Mouse (Mus musculus) lung, embryonic 15.5 days (tissue): ENCODE data around the gene Bmpr1a. TPM values are rescaled to one million over a fixed set of nuclear protein-coding genes. Genes with fewer than 3 reads are reported as not detected.

ENCODE experiments used
- ATAC-seq: fragments of 200-750 bp; cut with Nextera tagmentation; 2 replicates; pipeline ENCODE4 v1.8.0; 2017; ENCODE audit warnings: moderate number of reproducible peaks, borderline replicate concordance; ENCODE audit not compliant: low FRiP score, low TSS enrichment; ENCODE audit errors: extremely low read depth
- H3K27ac ChIP-seq: fragments of 300-500 bp; sonication (generic); 2 replicates; pipeline ENCODE4 v1.5.1; 2015; ENCODE audit warnings: moderate library complexity, mild to moderate bottlenecking, inconsistent platforms
- H3K27me3 ChIP-seq: fragments of 300-500 bp; sonication (generic); 2 replicates; pipeline ENCODE4 v1.6.1; 2015; ENCODE audit warnings: inconsistent platforms
- H3K36me3 ChIP-seq: fragments of 300-500 bp; sonication (generic); 2 replicates; pipeline ENCODE4 v1.6.1; 2015; ENCODE audit warnings: inconsistent platforms
- H3K4me1 ChIP-seq: fragments of 300-500 bp; sonication (generic); 2 replicates; pipeline ENCODE4 v1.6.1; 2015; ENCODE audit warnings: inconsistent platforms
- H3K4me2 ChIP-seq: fragments of 300-500 bp; sonication (generic); 2 replicates; pipeline ENCODE4 v1.6.1; 2015; ENCODE audit warnings: inconsistent platforms, mild to moderate bottlenecking, moderate library complexity
- H3K4me3 ChIP-seq: fragments of 300-500 bp; sonication (generic); 2 replicates; pipeline ENCODE4 v1.5.1; 2015; ENCODE audit warnings: mild to moderate bottlenecking, inconsistent platforms
- H3K9ac ChIP-seq: fragments of 300-500 bp; sonication (generic); 2 replicates; pipeline ENCODE4 v1.6.1; 2015; ENCODE audit warnings: inconsistent platforms
- H3K9me3 ChIP-seq: fragments of 300-500 bp; sonication (generic); 2 replicates; pipeline ENCODE4 v1.6.1; 2016; ENCODE audit warnings: inconsistent platforms
- WGBS: fragments of 180-500 bp; shearing (Covaris S2); methylation state at CpG from one replicate; pipeline ENCODE4 v1.1.7; 2015; 5-methylcytosine and 5-hydroxymethylcytosine counted together
- polyA plus RNA-seq: library from polyadenylated mRNA; unstranded; fragments of >200 nt; fragmentation: Nextera tagmentation; extraction: Ambion mirVana; gene quantifications from 2 replicates; pipeline ENCODE4 v1.2.1, GENCODE M21; 2015

Bmpr1a gene
- polyA plus RNA-seq, 1 experiment from 2014 or later = 39.1 TPM

DNA sequence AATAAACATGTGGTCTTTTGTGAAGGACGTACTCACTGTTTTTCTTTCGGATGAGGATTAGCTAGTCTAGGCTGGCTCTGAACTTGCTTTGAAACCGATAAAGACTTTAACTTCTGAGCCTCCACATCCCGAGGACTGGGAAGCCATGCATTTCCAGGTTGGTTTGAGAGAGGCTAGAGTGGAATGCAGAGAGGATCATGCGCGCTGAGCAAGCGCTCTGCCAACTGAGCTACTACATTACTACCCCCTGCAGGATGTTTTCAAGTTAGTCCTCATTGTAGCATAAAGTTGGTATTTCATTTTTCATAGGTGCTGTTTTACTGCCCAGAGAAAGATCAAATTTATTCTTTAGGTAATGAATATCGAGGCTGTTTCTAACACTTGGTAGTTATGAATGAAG is 17.0 kb downstream of the Bmpr1a start:
- no peak for ATAC-seq
- H3K27ac ChIP-seq = no peak overlapping the region
- H3K27me3 ChIP-seq = 0 out of 2 replicates have a peak, but pooled peaks cover 3% of the 10 kb centered on the region
- H3K36me3 ChIP-seq = no peaks in the 10 kb centered on the region
- no peaks in the 10 kb centered on the region for H3K9me3 ChIP-seq
- WGBS = 50% methylated on average over 8 of the region's 8 CpGs
- H3K4me3 ChIP-seq = no peak overlapping the region
- no peak overlapping the region for H3K9ac ChIP-seq
- no peak overlapping the region for H3K4me2 ChIP-seq
- H3K4me1 ChIP-seq = peaks cover 20% of the 10 kb centered on the region

DNA sequence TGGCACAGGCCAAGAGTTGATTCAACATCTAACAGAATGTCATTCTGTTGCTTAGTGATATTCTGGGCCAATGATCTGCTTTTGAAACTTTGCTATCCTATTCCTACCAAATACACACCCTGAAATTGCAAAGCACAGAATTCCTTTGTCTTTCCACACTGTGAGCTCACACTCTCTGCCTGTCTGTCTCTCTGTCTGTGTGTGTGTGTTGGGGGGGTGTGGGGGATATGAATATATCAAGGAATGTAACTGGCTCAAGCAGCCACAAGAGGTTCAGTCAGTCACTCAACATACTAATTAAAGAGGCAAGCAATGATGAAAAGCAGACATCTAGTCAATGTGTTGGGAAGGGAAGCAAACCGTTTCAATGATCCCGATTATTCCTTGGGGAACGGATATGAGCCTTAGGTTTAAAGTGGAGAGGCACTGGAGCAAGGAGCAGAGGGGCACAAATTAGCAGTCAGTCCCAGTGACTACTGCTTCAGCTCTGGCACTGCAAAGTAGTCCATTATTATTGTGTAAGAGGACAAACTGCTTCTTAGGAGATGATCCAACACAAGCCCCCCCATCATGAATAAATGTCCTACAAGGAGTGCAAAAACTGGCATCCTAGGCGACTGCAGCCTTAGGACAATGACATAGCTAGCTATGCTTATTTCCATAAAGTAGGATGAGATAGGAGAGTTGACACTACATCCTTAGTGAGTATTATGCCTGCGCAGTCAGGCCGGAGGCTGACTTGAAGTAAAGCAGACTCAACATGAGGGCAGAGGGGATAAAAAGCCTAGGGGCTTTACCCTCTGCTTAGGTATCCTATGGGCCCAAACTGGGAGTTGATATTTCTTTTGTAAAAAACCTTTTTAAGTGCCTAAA is 19.4 kb downstream of the Bmpr1a start:
- Histone ChIP-seq H3K4me3 (no peak overlapping the region), H3K9ac (no peak overlapping the region), H3K27ac (no peak overlapping the region), H3K9me3 (no peaks in the 10 kb centered on the region), H3K27me3 (0 out of 2 replicates have a peak, but pooled peaks cover 3% of the 10 kb centered on the region), H3K36me3 (no peaks in the 10 kb centered on the region), H3K4me2 (no peak overlapping the region), H3K4me1 (0 out of 2 replicates have a peak, but pooled peaks cover 7% of the 10 kb centered on the region)
- WGBS = 79% methylated on average over 6 of the region's 6 CpGs
- no peak for ATAC-seq

DNA sequence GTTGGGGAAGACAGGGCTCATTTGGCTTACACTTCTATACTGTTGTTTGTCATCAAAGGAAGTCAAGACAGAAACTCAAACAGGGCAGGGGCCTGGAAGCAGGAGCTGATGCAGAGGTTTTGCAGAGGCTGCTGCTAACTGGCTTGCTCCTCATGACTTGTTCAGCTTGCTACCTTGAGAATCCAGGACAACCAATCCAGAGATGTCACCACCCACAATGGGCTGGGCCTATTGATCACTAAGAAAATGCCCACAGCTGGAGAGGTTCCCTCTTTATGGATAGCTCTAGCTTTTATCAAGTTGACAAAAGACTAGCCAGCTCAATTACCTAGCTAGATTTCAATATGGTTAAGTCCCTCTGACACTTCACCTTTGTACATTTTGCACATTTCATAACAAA is 31.6 kb downstream of the Bmpr1a start:
- Histone ChIP-seq H3K36me3 (no peaks in the 10 kb centered on the region), H3K9ac (no peak overlapping the region), H3K4me1 (peaks cover 3% of the 10 kb centered on the region), H3K27ac (no peak overlapping the region), H3K4me2 (no peak overlapping the region), H3K27me3 (no peaks in the 10 kb centered on the region), H3K9me3 (no peaks in the 10 kb centered on the region), H3K4me3 (no peak overlapping the region)
- ATAC-seq = no peak

DNA sequence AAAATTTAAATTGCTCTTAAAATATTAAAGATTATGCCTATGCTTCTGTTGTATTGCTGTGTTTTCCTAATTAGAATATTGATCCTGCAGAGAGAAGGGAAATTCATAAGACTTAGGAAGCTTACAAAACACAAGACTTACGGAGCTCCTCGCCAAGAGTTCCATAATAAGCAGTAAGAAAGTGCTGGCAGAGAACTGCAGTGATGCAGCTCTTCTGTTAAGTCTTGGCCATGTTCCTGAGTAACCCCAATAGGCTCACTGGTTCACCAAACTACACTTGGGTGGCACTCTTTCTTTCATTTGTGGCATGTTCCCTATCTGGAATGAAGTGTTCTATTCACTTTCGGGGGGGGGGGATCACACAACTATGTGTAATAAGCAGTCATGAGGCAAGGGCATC is 36.9 kb downstream of the Bmpr1a start:
- ATAC-seq = no peak
- no peak overlapping the region for H3K9ac ChIP-seq
- no peaks in the 10 kb centered on the region for H3K4me1 ChIP-seq
- H3K27ac ChIP-seq = no peak overlapping the region
- no peak overlapping the region for H3K4me2 ChIP-seq
- H3K9me3 ChIP-seq = no peaks in the 10 kb centered on the region
- no peaks in the 10 kb centered on the region for H3K36me3 ChIP-seq
- no peak overlapping the region for H3K4me3 ChIP-seq
- WGBS = 61% methylated on average over 3 of the region's 3 CpGs
- H3K27me3 ChIP-seq = no peaks in the 10 kb centered on the region

DNA sequence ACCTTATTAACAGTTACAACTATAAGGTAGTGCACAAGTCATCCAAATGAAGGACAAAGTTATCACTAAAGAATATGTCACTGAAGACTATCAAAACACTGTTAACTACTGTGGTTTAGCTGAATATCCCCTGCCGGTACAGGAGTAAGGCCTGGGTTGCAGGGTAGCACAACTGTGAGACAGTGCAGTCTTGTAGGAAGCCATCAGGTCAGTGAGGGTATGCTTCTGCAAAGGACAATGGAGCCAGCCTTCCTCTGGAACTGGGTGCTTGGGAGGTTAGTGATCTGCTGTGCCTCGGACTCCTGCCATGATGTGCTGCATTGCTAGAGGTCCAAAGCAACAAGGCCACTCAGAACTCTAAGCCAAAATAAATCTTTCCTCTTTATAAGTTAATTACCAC is 43.8 kb downstream of the Bmpr1a start:
- Histone ChIP-seq H3K9ac (no peak overlapping the region), H3K27me3 (no peaks in the 10 kb centered on the region), H3K4me2 (no peak overlapping the region), H3K36me3 (no peaks in the 10 kb centered on the region), H3K4me3 (no peak overlapping the region), H3K9me3 (no peaks in the 10 kb centered on the region), H3K27ac (no peak overlapping the region), H3K4me1 (no peaks in the 10 kb centered on the region)
- no peak for ATAC-seq
- 84% methylated on average over 2 of the region's 2 CpGs for WGBS

GRCm38 (mm10) chr14:34458880-34459279 is 44.3 kb downstream of the Bmpr1a start:
- Histone ChIP-seq H3K9me3 (no peaks in the 10 kb centered on the region), H3K4me1 (no peaks in the 10 kb centered on the region), H3K4me2 (no peak overlapping the region), H3K4me3 (no peak overlapping the region), H3K9ac (no peak overlapping the region), H3K27ac (no peak overlapping the region), H3K36me3 (no peaks in the 10 kb centered on the region), H3K27me3 (no peaks in the 10 kb centered on the region)
- ATAC-seq = no peak
- 68% methylated on average over 1 of the region's 1 CpGs for WGBS

- H3K27me3 ChIP-seq = no peaks in the 10 kb centered on the region
- H3K27ac ChIP-seq = no peak overlapping the region
- H3K36me3 ChIP-seq = no peaks in the 10 kb centered on the region
- 78% methylated on average over 3 of the region's 3 CpGs for WGBS
- H3K4me3 ChIP-seq = no peak overlapping the region
- no peak overlapping the region for H3K9ac ChIP-seq
- H3K4me1 ChIP-seq = 0 out of 2 replicates have a peak, but pooled peaks cover 4% of the 10 kb centered on the region
- no peak overlapping the region for H3K4me2 ChIP-seq
- H3K9me3 ChIP-seq = no peaks in the 10 kb centered on the region
- ATAC-seq = no peak
These were observed 48.9 kb downstream of the Bmpr1a start for GRCm38 (mm10) chr14:34454282-34454681.

DNA sequence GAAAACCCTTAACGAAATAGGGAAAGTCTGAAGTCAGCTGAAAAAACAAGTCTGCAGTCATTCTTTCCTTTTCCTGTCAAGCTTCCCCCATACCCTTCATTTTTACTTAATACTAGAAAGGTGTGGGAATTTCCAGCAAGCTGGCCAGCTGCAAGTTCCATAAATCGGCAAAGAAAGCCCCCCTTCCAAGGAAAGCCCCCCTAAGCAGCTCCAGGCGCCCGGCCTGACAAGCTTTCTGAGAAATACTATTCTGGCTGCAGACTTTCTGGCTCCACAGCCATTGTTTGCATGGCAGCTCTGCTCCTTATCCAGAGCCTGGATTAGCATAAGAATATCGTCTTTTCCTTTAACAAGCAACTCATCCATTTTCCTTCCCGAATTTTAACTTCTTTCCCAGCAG is 49.5 kb downstream of the Bmpr1a start:
- no peak overlapping the region for H3K4me3 ChIP-seq
- H3K4me2 ChIP-seq = no peak overlapping the region
- no peaks in the 10 kb centered on the region for H3K36me3 ChIP-seq
- no peak overlapping the region for H3K9ac ChIP-seq
- no peak for ATAC-seq
- H3K9me3 ChIP-seq = no peaks in the 10 kb centered on the region
- H3K27me3 ChIP-seq = no peaks in the 10 kb centered on the region
- 40% methylated on average over 6 of the region's 6 CpGs for WGBS
- 0 out of 2 replicates have a peak, but pooled peaks cover 4% of the 10 kb centered on the region for H3K4me1 ChIP-seq
- H3K27ac ChIP-seq = no peak overlapping the region

- no peak overlapping the region for H3K27ac ChIP-seq
- no peak for ATAC-seq
These were observed 51.3 kb downstream of the Bmpr1a start for GRCm38 (mm10) chr14:34451872-34452271.

DNA sequence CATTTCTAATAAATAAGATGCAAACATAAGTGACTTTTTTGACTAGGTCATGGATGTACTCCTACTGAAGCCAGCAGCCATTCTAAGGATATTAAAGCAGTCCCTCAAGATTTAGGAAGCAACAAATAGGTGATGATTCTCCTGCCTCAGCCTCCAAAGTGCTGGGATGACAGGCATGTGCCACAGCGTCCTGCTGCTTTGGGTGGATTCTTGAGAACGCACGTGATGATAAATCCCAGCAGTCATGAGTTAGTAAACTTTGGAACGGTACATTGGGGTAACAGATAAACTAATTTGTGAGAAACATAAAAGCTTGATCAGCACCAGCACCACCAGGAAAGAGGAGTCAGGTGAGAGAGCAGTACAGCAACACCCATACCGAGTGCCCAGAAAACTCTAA is 52.7 kb downstream of the Bmpr1a start:
- H3K27me3 ChIP-seq = no peaks in the 10 kb centered on the region
- H3K4me3 ChIP-seq = no peak overlapping the region
- WGBS = 85% methylated on average over 5 of the region's 5 CpGs
- ATAC-seq = no peak
- no peak overlapping the region for H3K9ac ChIP-seq
- H3K4me1 ChIP-seq = 0 out of 2 replicates have a peak, but pooled peaks cover 4% of the 10 kb centered on the region
- H3K4me2 ChIP-seq = no peak overlapping the region
- no peaks in the 10 kb centered on the region for H3K9me3 ChIP-seq
- H3K36me3 ChIP-seq = peaks cover 11% of the 10 kb centered on the region
- H3K27ac ChIP-seq = no peak overlapping the region

More at GRCm38 (mm10) chr14:34451872-34452271, 51.3 kb downstream of the Bmpr1a start:
- H3K27me3 ChIP-seq = no peaks in the 10 kb centered on the region
- H3K9ac ChIP-seq = no peak overlapping the region
- no peak overlapping the region for H3K4me2 ChIP-seq
- H3K36me3 ChIP-seq = peaks cover 5% of the 10 kb centered on the region; the same call in 1 of the 2 replicates
- H3K4me1 ChIP-seq = 0 out of 2 replicates have a peak, but pooled peaks cover 4% of the 10 kb centered on the region
- H3K4me3 ChIP-seq = no peak overlapping the region
- H3K9me3 ChIP-seq = no peaks in the 10 kb centered on the region

DNA sequence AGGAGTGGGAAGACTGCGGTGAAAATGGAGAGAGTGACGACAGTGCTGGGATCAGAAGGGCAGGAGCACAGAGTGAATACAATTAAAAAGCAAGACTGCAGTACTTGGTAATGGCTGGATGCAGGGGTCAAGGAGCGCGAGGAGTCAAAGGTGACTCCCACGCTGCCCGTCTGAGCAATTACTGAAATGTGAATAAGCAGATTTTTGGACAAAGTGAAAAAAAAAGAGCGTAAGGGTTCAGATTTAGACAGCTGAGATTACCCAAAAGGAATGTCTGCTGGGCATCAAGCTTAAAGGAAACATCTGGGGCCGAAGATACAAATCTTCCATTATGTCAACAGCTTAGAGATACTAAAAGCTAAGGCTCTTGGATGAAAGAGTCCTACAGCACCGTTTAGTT is 53.3 kb downstream of the Bmpr1a start:
- 67% methylated on average over 9 of the region's 9 CpGs for WGBS
- Histone ChIP-seq H3K4me2 (no peak overlapping the region), H3K36me3 (peaks cover 11% of the 10 kb centered on the region), H3K9ac (no peak overlapping the region), H3K4me3 (no peak overlapping the region), H3K27ac (no peak overlapping the region), H3K27me3 (no peaks in the 10 kb centered on the region), H3K4me1 (0 out of 2 replicates have a peak, but pooled peaks cover 4% of the 10 kb centered on the region), H3K9me3 (no peaks in the 10 kb centered on the region)
- ATAC-seq = no peak

DNA sequence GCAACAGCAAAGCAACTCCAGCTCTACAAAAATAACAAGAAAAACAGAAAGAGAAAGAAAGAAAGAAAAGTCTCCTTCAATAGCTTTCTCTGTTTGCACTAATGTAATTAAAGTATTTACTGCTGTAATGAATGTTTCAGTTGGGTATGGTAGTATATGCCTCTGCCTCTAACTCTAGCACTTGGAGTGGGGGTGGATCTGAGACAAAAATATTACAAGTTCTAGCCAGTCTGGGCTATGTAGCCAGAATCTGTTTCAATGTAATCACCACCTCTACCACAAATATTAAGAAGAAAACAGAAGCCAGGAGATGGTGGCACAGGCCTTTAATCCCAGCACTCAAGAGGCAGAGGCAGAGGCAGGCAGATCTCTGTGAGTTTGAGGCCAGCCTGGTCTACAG is 54.7 kb downstream of the Bmpr1a start:
- Histone ChIP-seq H3K27me3 (no peaks in the 10 kb centered on the region), H3K9ac (no peak overlapping the region), H3K36me3 (peaks cover 13% of the 10 kb centered on the region), H3K4me1 (0 out of 2 replicates have a peak, but pooled peaks cover 4% of the 10 kb centered on the region), H3K4me2 (no peak overlapping the region), H3K27ac (no peak overlapping the region), H3K4me3 (no peak overlapping the region), H3K9me3 (no peaks in the 10 kb centered on the region)
- no peak for ATAC-seq
